Mouse (Mus musculus): ENCODE results near the gene Cfap100.
A peak's percentile ranks its signal among the peaks of the same experiment; 100 is the strongest.

The Cfap100 gene

GRCm38 (mm10) chr6:90381465-90381864, 47.1 kb downstream of the Cfap100 start:
- no peak for DNase-seq (ENCODE audit: low read depth in 2 of 2, low spot score in 2 of 2)

- no peak for DNase-seq (ENCODE audit: low read depth in 2 of 2, low spot score in 2 of 2)
Measured at GRCm38 (mm10) chr6:90377708-90378107, 50.9 kb downstream of the Cfap100 start.

GRCm38 (mm10) chr6:90374647-90375046, 54.0 kb downstream of the Cfap100 start:
- no peak for DNase-seq (ENCODE audit: low read depth in 2 of 2, low spot score in 2 of 2)

GRCm38 (mm10) chr6:90369725-90370553, 58.7 kb downstream of the Cfap100 start:
- peak; percentile 19 to 33 for DNase-seq (ENCODE audit: low read depth in 2 of 2, low spot score in 2 of 2)

DNA sequence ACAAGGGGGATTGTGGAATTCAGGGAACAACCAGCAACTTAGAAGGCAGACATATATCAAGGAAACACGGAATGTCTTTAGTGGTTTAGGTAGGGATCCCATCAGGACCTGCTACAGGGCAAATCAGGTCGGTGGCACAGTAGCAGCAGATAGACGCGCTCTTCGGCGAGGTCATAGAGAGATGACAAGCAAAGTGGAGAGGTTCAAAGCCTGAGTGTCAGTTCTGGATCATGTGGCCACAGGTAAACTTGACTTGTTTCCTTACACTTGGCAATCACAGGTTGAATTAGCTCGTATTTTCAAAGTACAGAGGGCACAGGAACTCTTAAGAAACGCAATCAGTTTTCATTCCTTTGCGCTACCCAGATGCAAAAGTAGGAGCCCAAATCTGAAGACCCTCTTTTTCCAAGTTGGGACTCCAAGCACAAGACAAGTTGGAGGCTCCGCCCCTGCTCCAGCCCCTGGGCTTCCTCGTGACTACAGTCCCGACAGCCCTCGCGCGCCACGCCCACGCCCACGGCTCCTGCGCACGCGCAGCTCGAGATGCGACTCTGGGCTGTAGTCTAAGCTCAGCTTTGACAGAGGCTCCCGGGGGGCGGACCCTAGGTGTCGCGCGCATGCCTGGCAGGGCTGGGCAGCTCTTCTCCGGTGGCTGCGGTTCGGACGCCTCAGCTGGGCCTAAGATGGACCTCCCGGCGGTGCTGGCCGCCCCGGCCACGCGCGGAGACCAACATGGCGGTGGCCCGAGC, 59.4 kb downstream of the Cfap100 start, which contains the start of gene Zxdc:
Zxdc (plus strand) TSS at position 517 of the 749 bp plus-strand sequence.
- DNase-seq (ENCODE audit: low read depth in 2 of 2, low spot score in 2 of 2), result peak; percentile 93 to 94

DNA sequence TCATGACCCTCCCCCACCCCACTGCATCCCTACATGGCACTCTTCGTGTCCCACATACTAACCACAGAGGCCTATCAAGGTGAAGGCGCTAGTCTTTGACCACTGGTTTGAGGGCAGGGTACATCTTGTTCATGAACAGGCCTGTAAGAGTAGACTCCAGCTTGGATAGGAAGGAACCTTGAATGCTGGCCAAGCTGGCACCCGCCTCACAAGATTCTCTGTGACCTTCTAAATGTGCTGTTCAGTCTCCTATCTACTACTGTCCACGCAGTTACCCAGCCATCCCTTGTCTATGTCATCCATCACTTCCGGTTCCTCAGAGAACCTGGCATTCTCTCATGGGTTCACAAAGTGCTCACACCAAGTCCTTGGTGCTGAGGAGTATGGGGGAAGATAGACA, 65.3 kb downstream of the Cfap100 start:
- no peak for DNase-seq (ENCODE audit: low read depth in 2 of 2, low spot score in 2 of 2)

GRCm38 (mm10) chr6:90360922-90361614, 67.5 kb downstream of the Cfap100 start:
- no peak for DNase-seq (ENCODE audit: low read depth in 2 of 2, low spot score in 2 of 2)

- DNase-seq (ENCODE audit: low read depth in 2 of 2, low spot score in 2 of 2), result no peak
Measured at GRCm38 (mm10) chr6:90360024-90360781, 68.4 kb downstream of the Cfap100 start.

- no peak for DNase-seq (ENCODE audit: low read depth in 2 of 2, low spot score in 2 of 2)
Measured at GRCm38 (mm10) chr6:90359445-90359844, 69.2 kb downstream of the Cfap100 start.

DNA sequence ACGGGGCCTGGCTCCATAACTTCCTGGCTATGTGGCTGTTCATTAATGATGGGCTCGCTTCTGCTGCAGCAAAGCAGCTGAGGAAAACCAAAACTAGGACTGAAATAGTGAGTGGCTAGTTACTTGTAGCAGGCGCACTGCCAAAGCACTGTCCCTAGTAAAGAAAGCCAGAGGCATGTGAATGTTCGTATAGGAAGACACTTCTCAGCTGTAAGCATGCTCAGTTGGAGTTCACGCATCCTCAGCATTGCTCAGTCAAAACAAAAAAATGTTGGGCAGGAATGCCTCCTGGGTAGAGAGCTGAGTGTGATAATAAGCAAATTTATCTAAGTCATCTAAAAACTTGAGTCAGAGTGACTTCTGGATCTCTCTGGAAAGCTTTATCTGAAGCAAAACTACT, 70.5 kb downstream of the Cfap100 start:
- no peak for DNase-seq (ENCODE audit: low read depth in 2 of 2, low spot score in 2 of 2)
